Mouse (Mus musculus): ENCODE results near the gene Rasgef1a. TPM values are rescaled to one million over a fixed set of nuclear protein-coding genes. Genes with fewer than 3 reads are reported as not detected.

The Rasgef1a gene
- total and polyA plus RNA-seq, 3 experiments, result 0.04 to 0.19 TPM; not detected in 1

GRCm38 (mm10) chr6:118138731-118139709 lies 127.8 kb downstream of the Rasgef1a start, which contains the start of gene Csgalnact2 (continued):
- TF ChIP-seq TCF12 (IDR thresholded peaks at IDR 0.05; ENCODE audit: low read depth, low read length) (peak; percentile 26; the same call in 1 of the 2 replicates), ZMIZ1 (IDR thresholded peaks at IDR 0.05; ENCODE audit: low read depth, low read length) (no peak), ELF1 (IDR thresholded peaks at IDR 0.05; ENCODE audit: low read depth, low read length) (peak; percentile 43; the same call in 1 of the 2 replicates), MEF2A (IDR thresholded peaks at IDR 0.05; ENCODE audit: extremely low read depth, insufficient replicate concordance, low read depth, low read length, poor library complexity, severe bottlenecking) (no peak), CTCF (IDR thresholded peaks at IDR 0.05 in 2 of 3, conservative IDR thresholded peaks at IDR 0.05 in 1 of 3; ENCODE audit: control insufficient read depth in 1 of 3, insufficient read depth in 1 of 3, low read depth in 2 of 3, low read length in 3 of 3, poor library complexity in 1 of 3, severe bottlenecking in 1 of 3) (no peak), CHD2 (IDR thresholded peaks at IDR 0.05; ENCODE audit: low read length) (no peak), KAT2A (conservative IDR thresholded peaks at IDR 0.05; ENCODE audit: low read depth, low read length) (no peak)

GRCm38 (mm10) chr6:118140961-118141360 lies 129.7 kb downstream of the Rasgef1a start:
- Histone ChIP-seq H3K27me3 (ENCODE audit: control insufficient read depth in 1 of 2, insufficient read depth in 2 of 2, low read length in 2 of 2) (no peaks in the 10 kb centered on the region; a peak in 1 of 4 replicates), H3K4me3 (ENCODE audit: control insufficient read depth in 1 of 2, insufficient read depth in 1 of 2, low read depth in 2 of 2, low read length in 2 of 2) (no peak overlapping the region), H3K27ac (ENCODE audit: control insufficient read depth, low read depth, low read length) (no peak overlapping the region), H3K79me2 (ENCODE audit: control insufficient read depth, insufficient read depth, low read length, poor library complexity) (peaks cover 12% of the 10 kb centered on the region), H3K9ac (ENCODE audit: control insufficient read depth, low read depth, low read length, poor library complexity, severe bottlenecking) (no peak overlapping the region), H3K4me1 (ENCODE audit: control insufficient read depth in 1 of 2, insufficient read depth in 2 of 2, low read length in 2 of 2) (peaks cover 10 to 12% of the 10 kb centered on the region in 2 experiments), H3K36me3 (ENCODE audit: control insufficient read depth in 1 of 2, insufficient read depth in 2 of 2, low read length in 2 of 2) (peaks cover 0 to 8% of the 10 kb centered on the region in 2 experiments; a peak in 2 of 4 replicates), H3K9me3 (replicated peaks; ENCODE audit: insufficient read depth, low read length) (no peaks in the 10 kb centered on the region)
- no peak for DNase-seq (ENCODE audit: low read depth, low spot score)
- no peak for TF ChIP-seq SIN3A (IDR thresholded peaks at IDR 0.05; ENCODE audit: low read length)
- TF ChIP-seq NELFE (IDR thresholded peaks at IDR 0.05; ENCODE audit: low read depth, low read length), result no peak
- no peak for TF ChIP-seq ETS1 (IDR thresholded peaks at IDR 0.05; ENCODE audit: low read depth, low read length)
- no peak for TF ChIP-seq ZMIZ1 (IDR thresholded peaks at IDR 0.05; ENCODE audit: low read depth, low read length)

Other genes with a start within 250 kb of the Rasgef1a start
- 41.5 and 52.4 TPM in 2 replicates for gene Zfp637, start 170.3 kb upstream of the Rasgef1a start, total RNA-seq (2012; rRNA removed)
- gene Zfp637, start 170.3 kb upstream of the Rasgef1a start, polyA plus RNA-seq (2012; ENCODE audit: insufficient read depth in 1 of 2, insufficient read length in 2 of 2, low read depth in 1 of 2, low replicate concordance in 2 of 2, missing spikeins in 1 of 2), result 10 to 100 TPM in 1 of 2 experiments, not detected in 1; 53.8 TPM
- 17.9 and 20.4 TPM in 2 replicates for gene Zfp239, start 149.3 kb upstream of the Rasgef1a start, total RNA-seq (2012; rRNA removed)
- 10 to 100 TPM in 1 of 2 experiments, not detected in 1; 18.6 TPM for gene Zfp239, start 149.3 kb upstream of the Rasgef1a start, polyA plus RNA-seq (2012; ENCODE audit: insufficient read depth in 1 of 2, insufficient read length in 2 of 2, low read depth in 1 of 2, low replicate concordance in 2 of 2, missing spikeins in 1 of 2)
- 868 and 882 TPM in 2 replicates for gene Hnrnpf, start 111.1 kb upstream of the Rasgef1a start, total RNA-seq (2012; rRNA removed)
- 1,000 to 10,000 TPM in 1 of 2 experiments, 100 to 1,000 TPM in 1; 722 to 2,287 TPM for gene Hnrnpf, start 111.1 kb upstream of the Rasgef1a start, polyA plus RNA-seq (2012; ENCODE audit: insufficient read depth in 1 of 2, insufficient read length in 2 of 2, low read depth in 1 of 2, low replicate concordance in 2 of 2, missing spikeins in 1 of 2)
- not detected in 2 replicates for gene Fxyd4, start 73.7 kb upstream of the Rasgef1a start, total RNA-seq (2012; rRNA removed)
- under 1 TPM in 1 of 2 experiments, not detected in 1; 0.22 TPM for gene Fxyd4, start 73.7 kb upstream of the Rasgef1a start, polyA plus RNA-seq (2012; ENCODE audit: insufficient read depth in 1 of 2, insufficient read length in 2 of 2, low read depth in 1 of 2, low replicate concordance in 2 of 2, missing spikeins in 1 of 2)
- 22.4 and 24.5 TPM in 2 replicates for gene Csgalnact2, start 127.7 kb downstream of the Rasgef1a start, total RNA-seq (2012; rRNA removed)
- gene Csgalnact2, start 127.7 kb downstream of the Rasgef1a start, polyA plus RNA-seq (2012; ENCODE audit: insufficient read depth in 1 of 2, insufficient read length in 2 of 2, low read depth in 1 of 2, low replicate concordance in 2 of 2, missing spikeins in 1 of 2), result 100 to 1,000 TPM in 1 of 2 experiments, 10 to 100 TPM in 1; 17.5 to 119 TPM
- not detected in 2 replicates for gene Ret, start 186.3 kb downstream of the Rasgef1a start, total RNA-seq (2012; rRNA removed)
- gene Ret, start 186.3 kb downstream of the Rasgef1a start, polyA plus RNA-seq (2012; ENCODE audit: insufficient read depth in 1 of 2, insufficient read length in 2 of 2, low read depth in 1 of 2, low replicate concordance in 2 of 2, missing spikeins in 1 of 2), result not detected